Mouse (Mus musculus) splenic B cell, adult 2 months (primary cell): Measurements from ENCODE around the gene Pimreg.

Experiments used
- DNase-seq: peaks from one replicate; pipeline ENCODE4 v3.0.0-alpha.2; 2011; ENCODE audit warnings: low read depth, low spot score
- H3K27me3 ChIP-seq: 2 replicates; pipeline ENCODE4 v1.6.1; 2012; ENCODE audit warnings: mild to moderate bottlenecking, low read length, moderate library complexity, mixed read lengths; ENCODE audit not compliant: control insufficient read depth, poor library complexity, insufficient read depth, severe bottlenecking
- H3K36me3 ChIP-seq: 2 replicates; pipeline ENCODE4 v1.6.1; 2012; ENCODE audit warnings: mild to moderate bottlenecking, low read length, moderate library complexity, mixed read lengths; ENCODE audit not compliant: control insufficient read depth, poor library complexity, insufficient read depth, severe bottlenecking

Gene Pimreg

DNA sequence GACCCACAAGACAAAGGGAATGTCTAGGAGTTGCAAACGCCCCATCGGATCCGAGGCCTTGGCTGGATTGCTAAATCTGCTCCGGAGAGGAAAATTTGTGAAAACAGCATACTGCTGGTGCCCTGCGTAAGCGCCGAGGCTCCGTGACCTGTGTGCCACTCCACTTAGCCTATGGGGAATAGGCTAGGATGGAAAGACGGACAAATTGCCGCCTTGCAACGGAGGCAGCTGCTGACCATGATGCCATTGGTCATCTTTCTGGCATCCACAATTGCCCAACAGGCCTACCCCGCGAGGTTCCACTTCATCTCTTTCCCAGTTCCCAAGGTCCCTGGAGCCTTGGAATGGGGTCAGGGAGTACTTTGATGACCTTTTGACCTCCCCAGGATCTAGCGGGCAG, 799 bp downstream of the Pimreg start:
- no peaks in the 10 kb centered on the region for H3K36me3 ChIP-seq
- no peaks in the 10 kb centered on the region for H3K27me3 ChIP-seq
- no peak for DNase-seq

- H3K27me3 ChIP-seq: no peaks in the 10 kb centered on the region
- no peak for DNase-seq
- H3K36me3 ChIP-seq: no peaks in the 10 kb centered on the region
Measured at GRCm38 (mm10) chr11:72044231-72044630, 2.4 kb downstream of the Pimreg start.

DNA sequence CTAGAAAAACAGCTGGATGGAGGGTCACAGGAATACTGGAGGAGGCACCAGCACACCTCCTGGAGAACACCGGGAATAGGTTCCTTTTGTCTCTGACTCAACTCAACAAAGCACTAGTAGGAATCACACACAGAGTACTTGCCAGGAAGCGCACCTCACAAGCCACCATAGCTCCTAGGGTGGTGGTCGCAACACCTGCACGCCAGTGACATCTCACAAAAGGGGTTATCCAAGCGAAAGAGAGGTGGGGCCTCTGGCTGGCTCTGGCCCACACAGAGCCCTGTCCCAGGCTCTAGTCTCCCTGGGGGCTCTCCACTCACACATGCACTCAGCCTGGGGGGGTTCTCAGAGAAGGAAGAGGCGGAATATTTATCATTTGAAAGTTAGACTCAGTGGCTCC, 6.9 kb downstream of the Pimreg start:
- H3K27me3 ChIP-seq: no peaks in the 10 kb centered on the region
- no peaks in the 10 kb centered on the region for H3K36me3 ChIP-seq
- DNase-seq: no peak

GRCm38 (mm10) chr11:72049171-72049759, 7.4 kb downstream of the Pimreg start:
- no peak for DNase-seq
- no peaks in the 10 kb centered on the region for H3K27me3 ChIP-seq
- no peaks in the 10 kb centered on the region for H3K36me3 ChIP-seq

- Histone ChIP-seq H3K36me3 (no peaks in the 10 kb centered on the region), H3K27me3 (no peaks in the 10 kb centered on the region)
- no peak for DNase-seq
Measured at GRCm38 (mm10) chr11:72050168-72050894, 8.5 kb downstream of the Pimreg start.

- no peaks in the 10 kb centered on the region for H3K27me3 ChIP-seq
- no peak for DNase-seq
- no peaks in the 10 kb centered on the region for H3K36me3 ChIP-seq
Measured at GRCm38 (mm10) chr11:72050895-72051858, 9.3 kb downstream of the Pimreg start.

DNA sequence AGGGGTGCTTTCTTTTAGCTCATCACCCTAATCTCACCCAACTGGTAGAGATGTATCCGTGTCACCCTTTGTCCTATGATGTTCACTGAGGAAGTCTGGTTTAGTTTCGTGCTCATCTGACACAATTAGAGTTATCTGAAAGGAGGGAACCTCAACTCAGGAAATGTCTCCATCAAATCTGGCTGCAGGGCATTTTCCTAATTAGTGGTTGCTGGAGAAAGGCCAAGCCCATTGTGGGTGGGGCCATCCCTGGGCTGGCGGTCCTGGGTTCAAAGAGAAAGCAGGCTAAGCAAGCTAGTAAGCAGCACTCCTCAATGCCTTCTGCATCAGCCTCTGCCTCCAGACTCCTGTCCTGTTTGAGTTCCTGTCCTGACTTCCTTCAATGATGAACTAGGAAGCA, 10.4 kb downstream of the Pimreg start:
- no peaks in the 10 kb centered on the region for H3K36me3 ChIP-seq
- no peak for DNase-seq
- no peaks in the 10 kb centered on the region for H3K27me3 ChIP-seq

GRCm38 (mm10) chr11:72052636-72053035, 10.8 kb downstream of the Pimreg start:
- Histone ChIP-seq H3K36me3 (no peaks in the 10 kb centered on the region), H3K27me3 (no peaks in the 10 kb centered on the region)
- DNase-seq: peak; percentile 67

DNA sequence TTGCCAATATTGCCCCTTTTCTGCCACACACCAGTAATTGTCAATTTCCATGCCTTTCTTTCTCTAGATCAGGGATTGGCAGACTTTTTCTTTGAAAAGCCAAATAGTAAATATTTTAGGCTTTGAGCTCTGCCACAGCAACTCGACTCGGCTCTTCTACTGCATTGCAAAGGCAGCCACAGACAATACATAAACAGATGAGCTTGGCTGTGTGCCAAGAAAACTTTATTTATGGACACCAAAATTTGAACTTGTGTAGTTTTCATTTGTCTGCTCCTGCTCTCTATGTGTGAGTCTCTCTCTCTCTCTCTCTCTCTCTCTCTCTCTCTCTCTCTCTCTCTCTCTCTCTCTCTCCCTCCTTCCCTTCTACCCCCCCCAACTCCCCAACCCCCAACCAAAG, 13.3 kb downstream of the Pimreg start:
- H3K36me3 ChIP-seq: no peaks in the 10 kb centered on the region
- no peaks in the 10 kb centered on the region for H3K27me3 ChIP-seq
- no peak for DNase-seq

GRCm38 (mm10) chr11:72057166-72057565, 15.3 kb downstream of the Pimreg start:
- no peak for DNase-seq
- H3K36me3 ChIP-seq: no peaks in the 10 kb centered on the region
- no peaks in the 10 kb centered on the region for H3K27me3 ChIP-seq

DNA sequence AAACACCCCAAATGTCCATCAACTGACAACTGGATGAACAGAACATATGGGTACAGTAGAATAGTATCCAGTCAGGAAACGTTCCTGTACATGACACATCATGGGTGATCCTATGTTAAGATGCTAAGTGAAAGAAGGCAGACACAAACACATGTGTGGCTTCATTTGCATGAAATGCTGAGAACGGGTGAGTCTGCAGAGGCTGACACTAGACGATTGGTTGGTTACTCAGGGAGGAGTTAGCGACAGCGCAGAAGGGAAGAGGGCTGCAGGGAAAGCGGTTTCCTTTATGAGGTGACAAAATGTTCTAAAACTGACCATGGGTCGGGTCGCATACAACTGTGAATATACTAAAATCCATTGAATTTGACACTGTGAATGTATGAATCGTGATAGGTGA, 18.6 kb downstream of the Pimreg start:
- no peaks in the 10 kb centered on the region for H3K27me3 ChIP-seq
- no peak for DNase-seq
- H3K36me3 ChIP-seq: no peaks in the 10 kb centered on the region

GRCm38 (mm10) chr11:72061093-72061620, 19.3 kb downstream of the Pimreg start:
- no peak for DNase-seq
- no peaks in the 10 kb centered on the region for H3K36me3 ChIP-seq
- H3K27me3 ChIP-seq: no peaks in the 10 kb centered on the region

DNA sequence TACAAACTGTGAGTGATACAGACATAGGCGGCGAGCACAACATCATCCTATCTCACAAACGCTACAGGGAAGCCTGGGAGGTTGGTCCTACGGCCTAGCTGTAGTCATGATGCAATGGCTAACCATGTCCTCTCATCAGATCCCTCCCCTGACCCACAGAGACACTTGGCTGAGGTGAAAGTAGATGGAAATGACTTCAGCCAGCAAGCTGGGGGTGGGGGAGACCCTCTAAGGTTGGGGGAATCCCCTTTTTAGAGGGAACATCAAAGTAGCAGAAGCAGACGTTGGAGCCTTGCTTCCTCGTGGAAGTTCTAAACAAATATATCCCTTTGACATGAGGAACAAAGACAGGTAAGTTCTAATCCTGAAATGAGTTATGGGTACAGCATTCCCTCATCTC, 22.6 kb downstream of the Pimreg start:
- no peak for DNase-seq
- H3K36me3 ChIP-seq: no peaks in the 10 kb centered on the region
- H3K27me3 ChIP-seq: no peaks in the 10 kb centered on the region

GRCm38 (mm10) chr11:72065103-72065502, 23.3 kb downstream of the Pimreg start:
- no peaks in the 10 kb centered on the region for H3K36me3 ChIP-seq
- no peaks in the 10 kb centered on the region for H3K27me3 ChIP-seq
- DNase-seq: no peak

DNA sequence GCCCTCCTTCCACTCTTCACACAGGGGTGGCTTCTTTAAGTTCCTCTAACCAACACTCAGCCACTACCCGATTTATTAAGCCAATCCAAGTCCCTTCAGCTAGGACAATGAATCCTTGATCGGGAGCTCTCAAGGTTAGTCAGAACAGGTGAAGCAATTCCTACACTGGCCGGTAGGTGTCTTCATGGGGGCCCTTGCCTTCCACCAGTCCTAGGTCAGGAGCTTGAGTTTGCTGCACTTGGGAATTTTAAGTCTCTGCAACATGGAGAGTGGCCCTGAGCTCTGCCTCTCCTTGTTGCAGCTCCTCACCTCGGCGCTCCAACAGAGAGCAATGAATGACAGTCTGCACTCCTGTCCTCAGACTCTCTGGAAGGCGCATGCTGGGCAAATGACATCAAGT, 24.5 kb downstream of the Pimreg start:
- peak; percentile 43 for DNase-seq
- H3K36me3 ChIP-seq: no peaks in the 10 kb centered on the region
- H3K27me3 ChIP-seq: no peaks in the 10 kb centered on the region
